Mouse (Mus musculus): ENCODE data around the gene Bet1l.

DNA sequence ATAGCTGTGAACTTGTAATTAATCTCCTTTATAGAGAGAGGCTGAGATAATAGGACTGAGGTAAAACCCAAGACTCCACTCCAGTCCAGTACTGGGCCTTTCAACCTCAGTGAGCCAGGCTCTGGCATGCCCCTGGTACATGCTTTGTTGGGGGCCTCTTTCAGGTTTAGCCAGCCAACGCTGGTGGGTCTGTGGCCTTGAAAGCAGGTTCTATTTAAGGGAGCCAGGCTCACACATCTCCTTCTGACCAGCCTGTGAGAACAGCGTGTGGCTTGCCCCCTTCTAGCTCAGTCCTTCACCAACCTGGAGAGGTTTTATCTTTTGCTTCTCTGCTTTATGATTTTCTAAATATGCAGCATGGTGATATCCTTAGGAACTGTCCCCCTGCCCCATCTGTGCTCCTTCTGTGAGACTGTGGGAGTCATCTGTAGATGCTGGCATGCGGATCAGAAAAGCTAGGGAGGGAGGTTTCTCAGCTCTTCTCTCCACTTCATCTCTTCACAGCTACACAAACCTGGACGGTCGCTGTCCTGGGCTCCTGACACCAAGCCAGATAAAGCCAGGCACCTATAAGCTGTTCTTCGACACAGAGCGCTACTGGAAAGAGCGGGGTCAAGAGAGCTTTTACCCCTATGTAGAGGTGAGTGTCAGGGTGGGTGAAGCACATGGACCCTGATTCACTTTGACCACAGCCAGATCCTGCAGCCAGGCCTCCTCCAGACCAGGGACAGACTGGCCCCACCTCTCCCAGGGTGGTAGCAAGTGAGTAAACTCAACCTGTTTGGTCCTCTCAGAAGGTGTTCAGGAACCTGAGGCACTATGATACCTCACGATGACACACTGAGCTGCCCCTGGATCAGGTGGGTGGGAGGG, 20.9 kb downstream of the Bet1l start:
- TF ChIP-seq CTCF (IDR thresholded peaks at IDR 0.05; ENCODE audit: control insufficient read depth, insufficient read depth, insufficient read length) = no peak
- no peak for TF ChIP-seq MAX (IDR thresholded peaks at IDR 0.05)
- TF ChIP-seq MYOD1 (IDR thresholded peaks at IDR 0.05; ENCODE audit: control insufficient read depth, insufficient read length, low read depth) = no peak
- TF ChIP-seq USF1 (IDR thresholded peaks at IDR 0.05; ENCODE audit: low read depth) = no peak
- no peak for TF ChIP-seq FOSL1 (IDR thresholded peaks at IDR 0.05; ENCODE audit: insufficient read depth, low read length, poor library complexity, severe bottlenecking)

Measured in C2C12 (cell line).